Mouse (Mus musculus): ENCODE data around the gene Zfp13.
"Not testable (repeated sequence)": the region's sequence is repeated elsewhere in the genome, so short reads cannot be mapped to it uniquely, and the experiment has no call there.

- not testable (repeated sequence) for TF ChIP-seq POLR2A (IDR thresholded peaks at IDR 0.05; ENCODE audit: insufficient read depth, low read length); CTCF (IDR thresholded peaks at IDR 0.05; ENCODE audit: low read depth, low read length); EP300 (IDR thresholded peaks at IDR 0.05; ENCODE audit: insufficient read depth, low read depth, low read length)
Observed at GRCm38 (mm10) chr17:23535046-23535788, 64.1 kb downstream of the Zfp13 start.
